In genomic region chr4:134838706-134839105, GRCm38 (mm10) we compare ENCODE assay signal across 8 mouse cellular contexts. TPM values are rescaled to one million over a fixed set of nuclear protein-coding genes. Genes with fewer than 3 reads are reported as not detected.
"Had no signal": no experiment of that assay in that cellular context is flagged by ENCODE, and none has a peak within 500 bp of the region (broad histone marks: within the 10 kb centered on the region; RNA-seq: fewer than 3 reads in every experiment).

No protein-coding gene starts in this region.

RNA-seq across cellular contexts. Expression of gene Rhd, which starts 25.6 kb away (rescaled TPM):
- total RNA-seq: left cerebral cortex, adult 2 months; left cerebral cortex, postnatal 10 days; left cerebral cortex, postnatal 14 days; left cerebral cortex, postnatal 25 days; left cerebral cortex, postnatal 36 days; left cerebral cortex, postnatal 4 days; liver, adult 2 months; monocyte, adult 5-6 weeks had no signal
- polyA plus RNA-seq: liver, adult 2 months had no signal
